Mouse (Mus musculus): ENCODE results near the gene Gm12248.
"Not testable (repeated sequence)": the region's sequence is repeated elsewhere in the genome, so short reads cannot be mapped to it uniquely, and the experiment has no call there.

The Gm12248 gene

DNA sequence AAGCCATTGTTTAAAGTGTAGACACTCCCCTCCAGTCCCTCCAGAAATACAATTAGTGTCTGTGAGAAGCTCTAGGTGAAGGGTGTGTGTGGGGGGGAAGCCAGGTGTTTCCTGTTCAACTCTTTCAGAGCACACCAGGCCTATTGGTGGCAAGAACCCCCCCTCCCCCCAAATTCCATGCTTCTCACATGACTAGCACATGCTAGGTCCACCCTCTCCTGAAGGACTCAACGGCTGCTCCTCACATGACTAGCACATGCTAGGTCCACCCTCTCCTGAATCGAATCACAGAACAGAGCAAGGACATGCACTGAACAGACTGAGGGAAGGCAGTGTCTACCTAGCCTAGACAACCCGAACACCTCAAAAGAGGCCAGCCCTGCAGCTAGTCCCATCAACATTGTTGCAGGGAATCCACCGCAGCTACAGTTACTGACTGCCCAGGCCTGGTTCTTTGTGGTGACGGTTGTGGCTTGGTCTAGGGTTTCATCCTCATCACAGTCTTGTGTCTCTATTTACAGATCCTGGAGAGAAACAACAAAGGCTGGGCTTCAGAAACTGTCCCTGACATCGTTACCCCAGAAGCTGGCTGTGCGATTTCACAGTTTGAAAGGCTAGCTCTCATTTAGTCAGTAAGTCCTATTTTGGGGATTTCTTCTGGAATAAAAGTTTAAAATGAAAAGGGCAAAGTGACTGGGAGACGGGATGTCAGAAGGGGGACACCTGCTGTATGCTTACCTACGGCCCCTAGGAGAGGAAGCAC lies 9.8 kb upstream of the Gm12248 start:
- DNase-seq (ENCODE audit: low spot score in 2 of 2) = no peak

DNA sequence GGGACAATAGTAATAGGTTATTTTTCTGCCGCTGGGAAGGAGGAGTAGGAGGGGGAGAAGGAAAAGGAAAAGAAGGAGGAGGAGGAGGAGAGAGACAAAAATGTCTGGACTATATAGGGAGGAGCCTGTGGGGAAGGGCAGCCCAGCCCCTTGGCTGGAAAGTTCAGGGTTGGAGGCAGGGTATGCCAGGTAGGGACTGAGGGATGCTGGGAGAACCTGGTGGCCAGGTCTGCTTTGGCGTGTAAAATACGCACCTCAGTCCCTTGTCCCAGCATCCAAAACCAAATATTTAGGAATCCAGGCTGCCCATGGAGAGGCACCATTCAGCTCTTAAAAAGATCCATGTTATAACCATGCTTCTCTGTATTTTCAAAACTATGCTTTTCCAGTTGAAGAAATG lies 9.2 kb upstream of the Gm12248 start:
- no peak for DNase-seq (ENCODE audit: low spot score in 2 of 2)

DNA sequence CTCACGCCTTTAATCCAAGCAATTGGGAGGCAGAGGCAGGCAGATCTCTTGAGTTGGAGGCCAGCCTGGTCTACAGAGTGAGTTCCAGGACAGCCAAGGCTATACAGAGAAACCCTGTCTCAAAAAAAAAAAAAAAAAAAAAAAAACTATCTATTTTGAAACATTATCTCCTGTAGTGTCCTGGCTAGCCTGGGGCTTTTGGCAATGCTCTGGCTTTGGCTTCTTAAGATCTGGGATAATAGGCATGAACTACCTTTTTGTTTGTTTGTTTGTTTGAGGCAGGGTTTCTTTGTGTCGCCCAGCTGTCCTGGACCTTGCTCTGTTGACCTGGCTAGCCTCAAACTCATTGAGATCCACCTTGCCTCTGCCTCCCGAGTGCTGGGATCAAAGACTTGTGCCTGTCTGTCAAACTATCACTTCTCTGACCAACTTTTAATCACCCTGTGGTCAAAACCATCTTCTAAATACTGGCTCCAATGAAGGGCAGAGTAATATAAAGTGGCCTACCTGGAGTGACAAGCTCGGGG lies 8.3 kb upstream of the Gm12248 start:
- no peak for DNase-seq (ENCODE audit: low spot score in 2 of 2)

DNA sequence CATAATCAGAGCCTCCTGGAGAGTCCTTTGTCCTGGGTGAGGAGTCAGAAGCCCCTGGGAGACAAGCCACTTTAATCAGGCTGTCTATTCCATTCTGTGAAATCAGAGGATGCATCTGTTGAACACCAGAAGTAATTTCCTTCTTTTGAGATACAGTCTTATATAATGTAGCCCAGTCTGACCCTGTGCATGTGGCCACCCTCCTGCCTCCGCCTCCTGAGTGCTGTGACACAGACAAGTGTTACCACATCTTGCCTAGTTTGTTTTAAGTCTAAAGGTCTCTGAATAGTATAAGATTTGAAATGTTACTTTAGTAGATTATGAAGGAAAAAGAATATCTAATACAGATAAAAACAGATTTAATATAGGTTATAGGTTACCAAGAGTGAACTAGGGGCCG lies 7.1 kb upstream of the Gm12248 start:
- no peak for DNase-seq (ENCODE audit: low spot score in 2 of 2)

DNA sequence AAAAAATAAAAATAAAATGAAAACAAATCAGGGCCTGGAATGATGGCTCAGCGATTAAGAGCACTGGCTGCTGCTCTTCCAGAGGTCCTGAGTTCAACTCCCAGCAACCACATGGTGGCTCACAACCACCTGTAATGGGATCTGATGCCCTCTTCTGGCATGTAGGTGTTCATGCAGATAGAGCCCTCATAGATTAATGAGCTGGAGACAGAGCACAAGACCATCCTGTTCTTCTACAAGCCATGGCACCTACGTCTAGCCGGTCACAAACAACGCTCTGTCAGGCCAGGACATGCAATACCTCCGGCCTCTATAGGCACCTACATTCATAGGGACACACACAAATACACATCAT lies 5.4 kb upstream of the Gm12248 start:
- DNase-seq (ENCODE audit: low spot score in 2 of 2) = not testable (repeated sequence)

DNA sequence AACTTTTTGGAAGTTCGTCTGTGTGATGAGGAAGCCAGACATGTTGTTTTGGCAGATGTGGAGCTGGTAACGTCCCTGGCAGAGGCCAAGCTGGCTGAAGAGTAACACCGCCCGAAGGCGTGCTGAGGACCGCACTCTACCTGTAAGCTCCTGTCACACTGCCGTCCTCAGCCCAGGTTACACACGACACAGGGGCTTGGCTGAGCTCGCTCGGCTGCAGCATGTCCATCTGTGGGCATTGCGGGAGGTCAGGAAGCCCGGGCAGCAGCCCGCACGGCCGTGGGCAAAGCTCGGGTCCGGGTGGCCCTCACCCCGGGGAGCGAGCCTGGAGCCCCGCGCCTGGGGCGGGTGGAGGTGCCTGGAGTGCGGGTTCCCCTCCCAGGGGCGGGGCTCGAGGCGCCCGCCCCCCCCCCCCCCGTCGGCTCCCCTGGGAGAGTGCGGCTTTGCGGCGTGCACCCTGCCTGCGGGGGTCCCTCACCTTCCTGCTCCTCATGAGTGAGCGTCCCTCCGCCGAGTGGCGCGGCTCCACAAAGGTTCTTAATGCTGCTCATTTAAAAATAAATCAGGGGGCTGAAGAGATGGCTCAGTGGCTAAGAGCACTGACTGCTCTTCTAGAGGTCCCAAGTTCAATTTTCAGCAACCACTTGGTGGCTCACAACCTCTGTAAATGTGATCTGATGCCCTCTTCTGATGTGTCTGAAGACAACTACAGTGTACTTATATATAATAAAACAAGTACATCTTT lies 4.9 kb upstream of the Gm12248 start:
- DNase-seq (ENCODE audit: low spot score in 2 of 2) = no peak

DNA sequence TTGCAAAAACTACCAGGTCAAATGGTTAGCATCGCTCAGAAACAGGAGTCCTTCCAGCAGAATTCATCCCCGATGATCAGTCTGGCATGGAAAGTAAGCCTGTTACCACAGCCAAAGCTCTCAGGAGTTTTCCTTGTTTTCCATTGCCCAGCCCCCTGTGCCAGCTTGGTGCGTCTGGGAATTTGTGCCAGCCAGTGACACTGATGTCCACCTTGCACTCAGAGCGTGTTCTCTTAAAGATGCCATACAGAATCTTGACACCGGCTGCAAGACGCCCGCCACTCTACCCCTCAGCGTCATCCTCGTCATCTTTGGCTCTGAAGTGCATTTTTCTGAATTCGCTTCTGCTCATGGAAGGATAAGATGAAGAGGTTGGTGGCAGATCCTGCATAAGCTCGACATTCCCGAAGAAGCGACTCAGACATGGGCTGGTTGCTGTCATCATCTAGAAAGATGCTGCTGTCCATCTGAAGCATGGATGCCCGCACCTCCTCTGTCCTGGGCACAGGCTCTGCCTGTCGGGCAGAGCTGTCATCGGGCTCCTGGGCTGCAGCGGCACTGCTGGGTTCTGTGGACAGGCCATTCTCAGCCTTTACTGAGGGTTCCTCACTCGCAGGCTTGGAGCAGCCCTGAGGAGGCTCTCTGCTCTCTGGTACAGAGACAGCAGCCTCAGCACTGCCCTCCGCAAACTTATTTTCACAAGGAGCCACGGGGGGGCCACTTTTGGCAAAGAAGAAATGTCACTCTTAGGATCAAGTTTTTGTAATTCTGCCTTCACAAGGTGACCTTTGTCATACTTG lies 4.1 kb upstream of the Gm12248 start:
- no peak for DNase-seq (ENCODE audit: low spot score in 2 of 2)

DNA sequence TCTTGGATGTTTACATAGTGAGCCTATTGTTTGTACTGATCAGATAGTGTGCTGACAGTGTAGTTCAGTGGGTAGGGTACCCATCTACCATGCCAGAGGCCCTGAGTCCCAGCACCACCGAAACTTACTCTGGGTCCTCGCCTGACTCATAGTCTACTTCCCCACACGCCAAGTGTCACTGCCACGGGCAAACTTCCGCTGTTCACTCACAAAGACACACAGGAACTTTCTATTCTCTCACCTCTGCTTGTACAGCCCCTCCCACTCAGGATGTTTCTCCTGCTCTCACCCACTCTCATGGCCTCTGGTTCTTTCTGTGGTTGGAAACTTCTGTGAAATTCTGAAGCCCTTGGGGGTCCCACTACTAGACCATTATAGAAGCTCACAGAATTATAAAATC lies 3.2 kb upstream of the Gm12248 start:
- no peak for DNase-seq (ENCODE audit: low spot score in 2 of 2)

DNA sequence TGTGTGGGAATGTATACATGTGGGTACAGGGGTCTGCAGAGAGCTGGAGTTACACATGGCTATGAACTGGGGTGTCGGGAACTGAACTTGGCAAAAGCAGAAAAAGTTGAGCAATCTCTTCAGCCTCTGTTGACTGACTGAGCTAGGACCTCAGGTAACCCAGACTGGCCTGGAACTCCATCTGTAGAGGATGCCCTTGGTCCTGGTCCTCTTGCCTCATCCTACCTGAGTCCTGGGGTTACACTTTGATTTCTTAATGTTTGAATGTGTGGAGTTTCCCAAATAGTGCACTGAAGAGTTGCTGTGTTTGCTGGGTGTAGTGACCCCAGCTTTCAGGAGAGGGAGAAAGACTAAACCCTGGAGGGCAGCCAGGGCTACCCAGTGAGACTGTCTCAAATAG lies 2.6 kb upstream of the Gm12248 start:
- no peak for DNase-seq (ENCODE audit: low spot score in 2 of 2)

DNA sequence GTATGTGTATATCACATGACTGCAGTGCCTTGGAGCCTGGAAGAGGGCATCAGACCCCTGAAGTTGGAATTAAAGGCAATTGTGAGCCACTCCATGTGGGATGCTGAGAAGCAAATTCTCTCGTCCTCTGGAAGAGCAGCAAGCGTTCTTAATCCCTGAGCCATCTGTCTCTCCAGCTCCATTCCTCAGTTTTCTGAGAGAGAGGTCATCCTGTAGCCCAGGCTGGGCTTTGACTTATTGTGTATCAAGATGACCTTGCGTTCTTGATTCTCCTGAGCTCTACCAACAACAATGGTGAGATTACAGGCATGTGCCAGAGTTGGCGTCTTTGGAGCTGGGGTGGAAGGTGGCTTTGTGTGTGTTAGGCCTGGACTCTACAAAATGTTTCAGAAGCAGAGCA lies 1.8 kb upstream of the Gm12248 start:
- no peak for DNase-seq (ENCODE audit: low spot score in 2 of 2)

DNA sequence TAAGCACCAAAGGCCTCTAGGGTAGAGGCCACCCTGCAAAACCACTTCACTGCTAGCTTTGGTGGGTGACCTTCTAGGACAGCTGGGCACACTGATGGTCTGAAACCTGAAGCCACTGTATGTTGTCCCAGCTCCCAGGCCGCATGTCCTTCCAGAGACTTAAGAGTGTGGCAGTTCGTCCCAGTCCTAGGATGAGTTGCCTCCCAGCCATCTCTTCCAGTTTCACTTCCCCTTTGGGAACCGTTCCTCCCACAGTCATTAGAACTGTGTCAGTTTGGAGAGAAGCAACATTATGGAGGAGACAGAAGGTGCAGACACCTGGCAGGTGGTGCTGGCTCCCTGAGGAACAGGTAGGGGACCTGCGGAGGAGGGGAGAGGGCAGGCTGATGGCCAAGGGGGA lies 393 bp downstream of the Gm12248 start:
- DNase-seq (ENCODE audit: low spot score in 2 of 2) = no peak

DNA sequence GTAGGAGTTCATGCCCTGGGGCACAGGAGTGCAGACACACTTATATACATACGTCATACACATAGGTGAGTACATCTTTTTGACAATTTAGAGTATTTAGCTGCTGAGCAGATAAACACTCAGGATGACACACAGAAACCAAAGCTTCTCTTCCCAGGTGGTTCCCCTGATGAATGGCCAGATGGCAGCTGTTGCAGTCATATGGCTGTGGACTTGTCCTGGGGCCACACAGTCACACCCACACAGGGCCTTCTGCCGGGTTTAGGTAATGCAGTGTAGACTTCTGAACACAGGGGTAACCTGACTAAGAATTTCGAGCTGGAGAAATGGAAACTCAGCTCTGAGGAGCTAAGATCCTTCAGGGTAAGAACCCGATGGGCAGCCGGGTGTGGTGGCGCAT lies 11.2 kb downstream of the Gm12248 start:
- no peak for DNase-seq (ENCODE audit: low spot score in 2 of 2)

DNA sequence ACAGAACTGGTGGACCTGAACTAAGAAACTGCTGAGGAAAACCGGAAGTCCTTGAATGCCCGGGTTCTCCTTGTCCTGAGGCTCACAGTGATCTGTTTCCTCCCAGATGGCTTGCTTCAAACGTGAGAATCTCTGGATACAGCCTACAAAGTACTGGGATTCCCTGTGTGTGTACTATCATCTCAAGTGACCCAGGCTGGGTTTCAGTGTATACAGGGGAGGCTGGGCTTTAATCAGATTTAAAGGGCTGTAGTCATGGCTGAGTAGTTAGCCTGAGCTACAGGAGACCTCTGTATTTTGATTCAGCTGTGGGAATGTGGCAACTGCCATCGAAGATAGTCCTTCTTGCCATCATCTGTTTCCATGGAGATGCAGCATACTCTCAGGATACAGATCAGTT lies 15.7 kb downstream of the Gm12248 start:
- DNase-seq (ENCODE audit: low spot score in 2 of 2) = no peak

DNA sequence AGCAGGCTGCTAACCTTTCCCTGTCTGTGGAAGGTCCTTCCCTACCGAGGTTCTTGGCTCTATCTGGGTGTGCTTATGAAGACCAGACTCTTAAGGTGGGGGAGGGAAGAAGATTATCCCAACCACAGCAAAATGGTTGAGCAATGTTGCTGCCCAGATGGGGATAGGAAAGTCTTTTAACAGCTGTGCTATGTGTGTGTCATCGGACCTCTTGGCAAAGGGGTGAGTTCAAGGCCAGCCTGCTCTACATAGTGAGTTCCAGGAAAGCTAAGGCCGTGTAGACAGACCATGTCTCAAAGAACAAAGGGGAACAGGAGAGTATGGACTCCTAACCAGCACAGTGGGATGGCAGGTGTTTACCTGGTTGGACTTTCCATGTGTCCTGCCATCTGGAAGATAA lies 20.0 kb downstream of the Gm12248 start:
- no peak for DNase-seq (ENCODE audit: low spot score in 2 of 2)

DNA sequence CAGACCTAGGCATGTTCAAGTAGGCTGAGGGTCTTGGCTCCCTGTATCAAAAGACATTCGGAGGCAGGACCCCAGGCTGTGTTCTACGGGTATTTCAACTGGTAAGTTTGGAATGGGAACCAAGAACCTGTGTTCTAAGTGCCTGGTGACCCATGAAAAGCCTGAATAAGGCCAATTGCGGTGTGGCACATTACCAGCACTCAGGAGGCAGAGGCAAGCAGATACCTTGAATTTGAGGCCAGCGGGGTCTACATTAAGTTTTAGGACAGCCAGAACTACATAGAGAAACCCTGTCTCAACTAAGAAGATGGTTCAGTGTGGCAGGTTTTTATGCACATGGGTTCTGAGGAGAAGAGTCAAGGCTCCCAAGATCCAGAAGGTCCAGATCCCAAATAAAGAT lies 27.9 kb downstream of the Gm12248 start:
- DNase-seq (ENCODE audit: low spot score in 2 of 2) = no peak

DNA sequence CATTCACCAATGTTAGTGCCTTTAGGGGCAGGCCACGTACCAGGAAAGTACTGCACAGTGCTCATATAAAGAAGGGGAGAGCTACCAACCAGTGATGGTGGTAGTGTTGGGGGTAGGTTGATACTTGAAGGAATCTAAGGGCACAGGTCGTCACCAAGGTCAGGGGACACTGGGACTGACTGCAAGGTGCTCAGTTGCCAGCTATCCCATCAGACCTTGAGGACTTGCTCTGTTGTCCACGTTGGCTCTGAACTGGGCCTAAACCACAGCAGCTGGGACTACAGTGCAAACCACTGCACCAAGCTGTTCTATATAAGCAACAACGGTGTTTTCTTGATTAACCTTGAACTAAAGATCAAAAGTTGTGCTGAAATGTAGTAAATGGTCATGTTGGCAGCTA lies 30.3 kb downstream of the Gm12248 start:
- no peak for DNase-seq (ENCODE audit: low spot score in 2 of 2)

DNA sequence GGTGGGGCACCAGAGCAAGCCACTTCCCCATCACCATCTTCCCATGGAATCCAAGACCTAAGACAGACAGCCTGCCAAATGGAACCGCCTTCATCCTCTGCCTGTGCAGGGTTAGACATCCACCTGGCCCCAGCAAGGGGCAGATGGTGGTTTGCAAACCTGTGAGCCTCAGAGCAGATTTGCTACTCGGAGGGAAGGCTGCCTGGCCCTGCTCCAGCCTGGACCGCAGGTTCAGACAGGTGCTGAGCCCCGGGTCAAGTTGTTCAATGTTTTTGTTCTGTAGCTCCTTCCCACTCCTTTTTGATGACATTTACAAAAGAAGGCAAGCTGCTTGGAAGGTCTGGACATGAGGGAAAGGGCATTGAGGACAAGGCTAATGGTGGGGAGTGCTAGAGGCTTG lies 31.7 kb downstream of the Gm12248 start:
- DNase-seq (ENCODE audit: low spot score in 2 of 2) = not testable (repeated sequence)

DNA sequence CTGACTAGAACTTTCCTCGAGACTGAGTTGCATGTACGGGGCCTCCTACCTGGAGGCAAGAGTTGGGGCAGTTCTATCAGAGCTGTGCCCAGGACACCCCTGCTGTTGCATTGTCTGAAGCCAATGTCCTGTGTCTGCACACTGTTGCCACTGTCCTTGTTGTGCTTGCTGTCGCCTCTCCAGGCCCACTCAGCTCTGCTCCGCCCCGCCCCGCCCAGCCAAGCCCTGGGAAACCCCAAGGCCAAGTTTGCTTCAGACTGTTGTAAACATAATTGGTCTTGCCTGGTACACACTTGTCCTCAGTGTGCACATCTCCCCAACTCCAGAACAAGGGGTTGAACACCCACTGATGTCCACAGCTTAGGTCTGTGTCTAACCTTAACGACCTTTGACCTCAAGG lies 33.2 kb downstream of the Gm12248 start:
- not testable (repeated sequence) for DNase-seq (ENCODE audit: low spot score in 2 of 2)

DNA sequence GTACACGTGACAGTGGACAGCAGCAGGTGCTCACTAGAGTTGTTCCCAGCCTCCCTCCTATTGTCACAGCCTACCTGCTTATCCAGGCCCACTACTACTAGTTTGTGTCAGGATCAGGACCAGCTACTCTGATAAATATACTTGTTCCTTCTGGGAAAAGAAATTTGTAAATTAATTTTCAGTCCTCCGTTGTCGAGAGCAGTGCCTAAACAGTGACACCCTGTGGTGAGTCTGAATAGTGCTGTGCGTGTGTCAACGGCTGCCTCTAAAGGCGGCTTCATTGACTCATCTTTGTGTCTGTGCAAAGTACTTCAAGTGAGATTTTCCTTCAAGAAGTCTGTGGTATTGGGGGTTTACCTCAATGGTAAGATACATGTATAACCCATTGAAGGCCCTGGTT lies 35.5 kb downstream of the Gm12248 start:
- peak; percentile 76 to 77 for DNase-seq (ENCODE audit: low spot score in 2 of 2)

DNA sequence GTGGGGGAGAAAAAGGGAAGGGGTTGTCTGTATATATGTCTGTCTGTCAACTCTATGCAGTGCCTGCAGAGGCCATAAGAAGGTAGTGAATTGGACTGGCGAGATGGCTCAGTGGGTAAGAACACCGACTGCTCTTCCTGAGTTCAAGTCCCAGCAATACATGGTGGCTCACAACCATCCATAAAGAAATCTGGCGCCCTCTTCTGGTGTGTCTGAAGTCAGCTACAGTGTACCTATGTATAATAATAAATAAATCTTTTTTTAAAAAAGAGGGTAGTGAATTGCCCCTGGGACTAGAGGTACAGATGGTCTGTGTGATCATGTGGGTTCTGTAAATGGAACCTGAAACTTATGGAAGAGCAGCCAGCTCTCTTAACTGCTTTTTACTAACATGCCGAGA lies 46.5 kb downstream of the Gm12248 start:
- DNase-seq (ENCODE audit: low spot score in 2 of 2) = no peak

DNA sequence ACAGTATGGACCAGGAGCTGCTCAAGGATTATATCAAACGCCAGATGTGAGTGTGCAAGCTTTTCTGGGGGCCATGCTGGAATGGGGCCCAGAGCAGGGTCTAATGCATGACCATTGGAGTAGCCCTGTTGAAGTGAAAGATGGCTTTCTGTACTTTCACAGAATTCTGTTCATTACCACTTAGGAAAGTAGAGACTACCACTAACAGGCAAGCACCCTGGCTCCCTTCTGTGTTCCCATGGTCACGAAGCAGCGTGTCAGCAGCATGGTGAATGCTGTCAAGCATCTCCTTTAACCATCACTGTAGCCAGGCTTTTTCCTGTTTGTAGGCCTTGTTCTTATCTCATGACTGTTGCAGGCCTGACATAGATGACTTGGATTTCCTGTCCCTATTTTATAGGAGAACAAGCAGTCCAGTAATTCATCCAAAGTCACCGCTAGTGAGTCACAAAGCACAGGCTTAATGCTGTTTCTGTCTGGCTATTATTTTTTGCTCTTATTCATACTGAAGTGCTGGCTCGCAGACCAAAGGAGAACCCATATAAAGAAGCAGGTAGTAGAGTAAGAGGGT lies 50.0 kb downstream of the Gm12248 start:
- no peak for DNase-seq (ENCODE audit: low spot score in 2 of 2)

DNA sequence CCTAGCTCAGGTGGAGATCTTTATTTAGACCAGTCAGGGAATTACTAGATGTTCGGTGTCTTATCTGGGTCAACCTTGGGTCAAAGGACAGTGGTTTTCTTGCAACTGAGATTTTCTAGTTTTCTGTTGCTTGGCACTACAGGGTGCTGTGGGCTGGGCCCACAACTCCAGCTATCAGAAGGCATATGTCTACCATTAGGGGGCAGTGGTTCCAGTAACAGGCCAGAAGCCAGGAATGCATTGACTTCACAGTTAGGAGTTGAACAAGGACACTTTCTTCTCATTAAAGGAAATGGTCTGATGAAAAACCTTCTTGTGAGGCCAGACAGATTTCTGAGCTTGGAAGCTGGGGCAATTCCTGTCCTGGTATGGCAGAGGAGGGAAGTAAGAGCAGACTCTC lies 53.9 kb downstream of the Gm12248 start:
- no peak for DNase-seq (ENCODE audit: low spot score in 2 of 2)
